In genomic region chr2:32875675-32876489, GRCm38 (mm10) we compare ENCODE assay signal across 8 mouse cellular contexts. TPM values are rescaled to one million over a fixed set of nuclear protein-coding genes. Genes with fewer than 3 reads are reported as not detected.
DNase-seq lines count a peak whose midpoint lies in the region; ATAC-seq and TF ChIP-seq lines count a peak whose summit lies in the region.

Gene Fam129b, plus strand, starts transcription at chr2:32876114.

- DNase-seq in c-Kit-positive CD71-positive TER-119-positive erythroid progenitor cells, embryonic 14.5 days (ENCODE audit: low spot score), result peak; percentile 67
- peak; percentile 97 for DNase-seq in forebrain, embryonic 11.5 days (ENCODE audit: low spot score)
- DNase-seq in kidney, postnatal 14 days, result peak; percentile 95
- peak; percentile 45 to 66 (median 64) for DNase-seq in liver, embryonic 14.5 days (ENCODE audit: low read depth in 3 of 3, low spot score in 3 of 3)
- DNase-seq in neural tube, embryonic 10.5 days (ENCODE audit: extremely low spot score, low spot score), result peak; percentile 96

- TF ChIP-seq EP300 in ES-Bruce4 (IDR thresholded peaks at IDR 0.05; ENCODE audit: insufficient read depth, low read depth, low read length), result no peak
- no peak for TF ChIP-seq EP300 in liver, embryonic 14.5 days (IDR thresholded peaks at IDR 0.05; ENCODE audit: low read depth)

- TF ChIP-seq POLR2A in ES-Bruce4 (IDR thresholded peaks at IDR 0.05; ENCODE audit: insufficient read depth, low read length), result no peak

- no peaks in the 10 kb centered on the region for H3K36me3 ChIP-seq in ES-Bruce4 (ENCODE audit: control insufficient read depth, insufficient read depth, low read length, poor library complexity, severe bottlenecking)
- H3K36me3 ChIP-seq in forebrain, embryonic 11.5 days (ENCODE audit: control insufficient read depth, insufficient read depth, low read length), result no peaks in the 10 kb centered on the region
- no peaks in the 10 kb centered on the region for H3K36me3 ChIP-seq in heart, embryonic 16.5 days (ENCODE audit: control insufficient read depth, insufficient read depth)
- H3K36me3 ChIP-seq in liver, embryonic 14.5 days (replicated peaks; ENCODE audit: control insufficient read depth, insufficient read depth, low read depth), result no peaks in the 10 kb centered on the region
- no peaks in the 10 kb centered on the region for H3K36me3 ChIP-seq in stomach, embryonic 16.5 days (ENCODE audit: control insufficient read depth, insufficient read depth, low read length)

- peaks cover 6% of the 10 kb centered on the region for H3K4me1 ChIP-seq in ES-Bruce4 (ENCODE audit: control insufficient read depth, insufficient read depth, low read length)
- H3K4me1 ChIP-seq in forebrain, embryonic 11.5 days (replicated peaks; ENCODE audit: control insufficient read depth, insufficient read depth, low read length), result peaks cover 13% of the 10 kb centered on the region; the same call in 1 of the 2 replicates
- H3K4me1 ChIP-seq in heart, embryonic 16.5 days (ENCODE audit: control insufficient read depth, insufficient read depth, low read length), result peaks cover 52% of the 10 kb centered on the region
- peaks cover 6 to 22% of the 10 kb centered on the region in 2 experiments for H3K4me1 ChIP-seq in liver, embryonic 14.5 days (replicated peaks; ENCODE audit: control insufficient read depth in 2 of 2, insufficient read depth in 2 of 2, low read length in 1 of 2)
- peaks cover 59% of the 10 kb centered on the region for H3K4me1 ChIP-seq in stomach, embryonic 16.5 days (ENCODE audit: control insufficient read depth, insufficient read depth, low read length)

- peak within 1 kb of the TSS; percentile 97 for H3K4me2 ChIP-seq in forebrain, embryonic 11.5 days (ENCODE audit: low read depth, low read length, severe bottlenecking)
- peak within 1 kb of the TSS; percentile 91 for H3K4me2 ChIP-seq in heart, embryonic 16.5 days (ENCODE audit: low read depth, low read length)
- peak within 1 kb of the TSS; percentile 79 for H3K4me2 ChIP-seq in liver, embryonic 14.5 days (ENCODE audit: low read depth)
- peak within 1 kb of the TSS; percentile 90 for H3K4me2 ChIP-seq in stomach, embryonic 16.5 days (ENCODE audit: low read depth, low read length)

- H3K9ac ChIP-seq in ES-Bruce4 (ENCODE audit: low read depth, poor library complexity, severe bottlenecking), result peak within 1 kb of the TSS; percentile 60
- H3K9ac ChIP-seq in forebrain, embryonic 11.5 days (ENCODE audit: low read length), result peak within 1 kb of the TSS; percentile 94
- peak within 1 kb of the TSS; percentile 96 for H3K9ac ChIP-seq in heart, embryonic 16.5 days (ENCODE audit: low read length)
- peak within 1 kb of the TSS; percentile 45 for H3K9ac ChIP-seq in liver, embryonic 14.5 days (replicated peaks)
- peak within 1 kb of the TSS; percentile 94 for H3K9ac ChIP-seq in stomach, embryonic 16.5 days (ENCODE audit: low read length)

- H3K27me3 ChIP-seq in ES-Bruce4 (ENCODE audit: control insufficient read depth, insufficient read depth, low read length, poor library complexity, severe bottlenecking), result no peaks in the 10 kb centered on the region
- no peaks in the 10 kb centered on the region for H3K27me3 ChIP-seq in forebrain, embryonic 11.5 days (ENCODE audit: control insufficient read depth, insufficient read depth, low read length)
- H3K27me3 ChIP-seq in heart, embryonic 16.5 days (ENCODE audit: control insufficient read depth, insufficient read depth, low read length), result no peaks in the 10 kb centered on the region
- no peaks in the 10 kb centered on the region; the same call in 1 of the 2 replicates for H3K27me3 ChIP-seq in liver, embryonic 14.5 days (ENCODE audit: control insufficient read depth, insufficient read depth, low read length)
- H3K27me3 ChIP-seq in stomach, embryonic 16.5 days (ENCODE audit: control insufficient read depth, insufficient read depth, low read length), result no peaks in the 10 kb centered on the region

- no peak for TF ChIP-seq CTCF in ES-Bruce4 (IDR thresholded peaks at IDR 0.05; ENCODE audit: low read depth, low read length)
- no peak for TF ChIP-seq CTCF in liver, embryonic 14.5 days (IDR thresholded peaks at IDR 0.05; ENCODE audit: low read depth)

- peak within 1 kb of the TSS; percentile 89 for H3K4me3 ChIP-seq in ES-Bruce4 (ENCODE audit: low read depth, low read length)
- H3K4me3 ChIP-seq in forebrain, embryonic 11.5 days (ENCODE audit: low read depth, low read length), result peak within 1 kb of the TSS; percentile 66
- peak within 1 kb of the TSS; percentile 92 for H3K4me3 ChIP-seq in heart, embryonic 16.5 days (ENCODE audit: low read length)
- H3K4me3 ChIP-seq in liver, embryonic 14.5 days (ENCODE audit: insufficient read depth in 1 of 2, low read depth in 2 of 2, low read length in 2 of 2), result peak within 1 kb of the TSS; percentile 60 to 67
- peak within 1 kb of the TSS; percentile 81 for H3K4me3 ChIP-seq in stomach, embryonic 16.5 days (replicated peaks; ENCODE audit: low read length)

- ATAC-seq in forebrain, embryonic 11.5 days (replicated peaks; ENCODE audit: low FRiP score), result peak; percentile 91
- peak; percentile 92 for ATAC-seq in heart, embryonic 16.5 days (replicated peaks; ENCODE audit: extremely low read depth, insufficient read depth, low FRiP score)
- peak; percentile 84 for ATAC-seq in liver, embryonic 14.5 days (ENCODE audit: insufficient read depth)
- ATAC-seq in stomach, embryonic 16.5 days (ENCODE audit: insufficient read depth, low FRiP score), result peak; percentile 90

- no peaks in the 10 kb centered on the region for H3K9me3 ChIP-seq in ES-Bruce4 (replicated peaks; ENCODE audit: control insufficient read depth, insufficient read depth, low read length, poor library complexity, severe bottlenecking)
- no peaks in the 10 kb centered on the region for H3K9me3 ChIP-seq in forebrain, embryonic 11.5 days (ENCODE audit: control insufficient read depth, low read length)
- H3K9me3 ChIP-seq in heart, embryonic 16.5 days (replicated peaks; ENCODE audit: control insufficient read depth, low read length), result no peaks in the 10 kb centered on the region
- H3K9me3 ChIP-seq in liver, embryonic 14.5 days (ENCODE audit: control insufficient read depth, low read length), result no peaks in the 10 kb centered on the region
- H3K9me3 ChIP-seq in stomach, embryonic 16.5 days (replicated peaks; ENCODE audit: control insufficient read depth, low read length), result no peaks in the 10 kb centered on the region

- 0 out of 2 replicates have a peak within 1 kb of the TSS, but pooled peaks have one; percentile 14 for H3K27ac ChIP-seq in ES-Bruce4 (ENCODE audit: insufficient read depth, low read length)
- H3K27ac ChIP-seq in forebrain, embryonic 11.5 days (ENCODE audit: low read depth, low read length), result peak within 1 kb of the TSS; percentile 79
- peak within 1 kb of the TSS; percentile 97 for H3K27ac ChIP-seq in heart, embryonic 16.5 days (ENCODE audit: low read length)
- H3K27ac ChIP-seq in liver, embryonic 14.5 days, result no peak within 1 kb of the TSS
- peak within 1 kb of the TSS; percentile 97 for H3K27ac ChIP-seq in stomach, embryonic 16.5 days (ENCODE audit: low read length)

- WGBS in forebrain, embryonic 11.5 days, result under 1% methylated on average over 56 of the region's 68 CpGs
- under 1% methylated on average over 68 of the region's 68 CpGs for WGBS in heart, embryonic 16.5 days
- WGBS in liver, embryonic 14.5 days (ENCODE audit: insufficient replicate concordance), result under 1% methylated on average over 67 of the region's 68 CpGs
- under 1% methylated on average over 65 of the region's 68 CpGs for WGBS in stomach, embryonic 16.5 days

RNA-seq across cellular contexts. Expression of gene Fam129b, which starts in this region (rescaled TPM):
- 65.5 and 71.6 TPM in 2 replicates for polyA plus RNA-seq in ES-Bruce4 (2011; ENCODE audit: insufficient read depth, insufficient read length, low read depth, missing spikeins)
- polyA plus RNA-seq in forebrain, embryonic 11.5 days (2014; fragmentation: Nextera tagmentation; extraction: Ambion mirVana), result 13.8 and 15.4 TPM in 2 replicates
- 44.9 and 57.3 TPM in 2 replicates for polyA plus RNA-seq in heart, embryonic 16.5 days (2015; fragmentation: Nextera tagmentation; extraction: Ambion mirVana)
- 5.7 and 5.9 TPM in 2 replicates for polyA plus RNA-seq in liver, embryonic 14.5 days (2012; rRNA removed)
- 2.7 and 2.9 TPM in 2 replicates for polyA plus RNA-seq in liver, embryonic 14.5 days (2014; fragmentation: Nextera tagmentation; extraction: Ambion mirVana)
- polyA plus RNA-seq in stomach, embryonic 16.5 days (2015; fragmentation: Nextera tagmentation; extraction: Ambion mirVana), result 108 and 139 TPM in 2 replicates

Comparison
In these comparisons a context has a peak if more than half of its experiments do, and no peak if none do; other contexts are left out.
1. H3K9ac ChIP-seq: peak in every context shown above with its lines; median percentile 96 in heart, embryonic 16.5 days; 94 in forebrain, embryonic 11.5 days; 94 in stomach, embryonic 16.5 days; 60 in ES-Bruce4; 45 in liver, embryonic 14.5 days.